Mouse (Mus musculus): ENCODE results near the gene Raet1e.
"Not testable (repeated sequence)": the region's sequence is repeated elsewhere in the genome, so short reads cannot be mapped to it uniquely, and the experiment has no call there.

- not testable (repeated sequence) for TF ChIP-seq POLR2A (IDR thresholded peaks at IDR 0.05; ENCODE audit: low read depth, low read length); CTCF (conservative IDR thresholded peaks at IDR 0.05 in 1 of 2, IDR thresholded peaks at IDR 0.05 in 1 of 2; ENCODE audit: low read depth in 2 of 2, low read length in 2 of 2); USF1 (IDR thresholded peaks at IDR 0.05; ENCODE audit: low read depth, low read length)
These were observed 4.2 kb upstream of the Raet1e start for GRCm38 (mm10) chr10:22154127-22154526.

All from CH12.LX (cell line).